Mouse (Mus musculus) heart, postnatal 0 days (tissue): ENCODE data around the gene Lsp1.

Experiments
- CTCF ChIP-seq: IDR thresholded peaks from 2 replicates; pipeline ENCODE4 v1.5.1; 2016; ENCODE audit warnings: antibody characterized with exemption, control low read depth, low read depth
- EP300 ChIP-seq: IDR thresholded peaks from 2 replicates; pipeline ENCODE4 v1.6.1; 2016; ENCODE audit warnings: antibody characterized with exemption, low read depth

DNA sequence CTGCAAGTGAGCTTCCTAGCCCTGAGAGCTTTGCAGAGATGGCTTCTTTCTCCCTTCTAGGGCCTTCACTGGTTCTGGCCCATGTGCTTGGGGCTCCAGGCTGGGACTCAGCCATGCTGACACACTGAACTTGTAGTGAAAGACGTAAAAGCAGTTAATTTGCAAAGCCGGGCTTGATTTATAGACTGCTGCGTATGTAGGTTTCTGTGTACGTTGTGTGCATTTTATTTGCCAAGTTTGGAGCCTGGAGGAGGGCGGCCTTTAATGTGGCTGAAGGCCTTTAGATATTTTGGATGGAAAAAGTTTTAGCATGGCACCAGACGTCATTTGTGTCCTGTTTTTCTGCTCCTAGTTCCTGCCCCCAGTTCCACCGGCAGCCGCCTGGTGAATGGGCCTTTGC, 79.2 kb downstream of the Lsp1 start:
- no peak for TF ChIP-seq CTCF
- no peak for TF ChIP-seq EP300
